Mouse (Mus musculus): ENCODE measurements around the gene Fkbp11.

- TF ChIP-seq CTCF (IDR thresholded peaks at IDR 0.05; ENCODE audit: low read depth): no peak
- TF ChIP-seq EP300 (optimal IDR thresholded peaks at IDR 0.05): no peak
These were observed 6.1 kb upstream of the Fkbp11 start for GRCm38 (mm10) chr15:98733976-98734566.

All from stomach, postnatal 0 days (tissue).